Mouse (Mus musculus) adrenal gland, adult 2 months (tissue): ENCODE measurements around the gene Cyld. TPM values are rescaled to one million over a fixed set of nuclear protein-coding genes. Genes with fewer than 3 reads are reported as not detected.

Experiments
- DNase-seq: peaks from one replicate; pipeline ENCODE4 v3.0.0; 2021
- long read RNA-seq: library from polyadenylated mRNA; stranded (forward); transcript quantifications from one replicate; pipeline ENCODE4 v2.0.0, GENCODE M21; 2021
- polyA plus RNA-seq: library from polyadenylated mRNA; depleted of rRNA; stranded (reverse); fragments of >200 nt; gene quantifications from 2 replicates; pipeline ENCODE4 v1.2.3, GENCODE M21; 2012; rRNA removed
- total RNA-seq, 2 experiments: library from RNA; stranded (reverse); gene quantifications; 2 replicates each; pipeline ENCODE4 v1.2.3; 2021

The Cyld gene
- total RNA-seq (10 to 100 TPM; 50.7 to 63.2 TPM), polyA plus RNA-seq (5.5 and 6.2 TPM in 2 replicates)
- long read RNA-seq, full-length matches to known transcripts: 19 of 36 reads
- long read RNA-seq, partial matches to known transcripts: 4 of 36 reads
- long read RNA-seq, other reads (novel, unspliced or antisense): 13 of 36 reads

GRCm38 (mm10) chr8:88696721-88697641 is at the start of gene Cyld:
Gene Cyld, plus strand, starts transcription at chr8:88697028.
- peak; percentile 99 for DNase-seq

GRCm38 (mm10) chr8:88648322-88648721 is 48.5 kb upstream of the Cyld start:
- no peak for DNase-seq

DNA sequence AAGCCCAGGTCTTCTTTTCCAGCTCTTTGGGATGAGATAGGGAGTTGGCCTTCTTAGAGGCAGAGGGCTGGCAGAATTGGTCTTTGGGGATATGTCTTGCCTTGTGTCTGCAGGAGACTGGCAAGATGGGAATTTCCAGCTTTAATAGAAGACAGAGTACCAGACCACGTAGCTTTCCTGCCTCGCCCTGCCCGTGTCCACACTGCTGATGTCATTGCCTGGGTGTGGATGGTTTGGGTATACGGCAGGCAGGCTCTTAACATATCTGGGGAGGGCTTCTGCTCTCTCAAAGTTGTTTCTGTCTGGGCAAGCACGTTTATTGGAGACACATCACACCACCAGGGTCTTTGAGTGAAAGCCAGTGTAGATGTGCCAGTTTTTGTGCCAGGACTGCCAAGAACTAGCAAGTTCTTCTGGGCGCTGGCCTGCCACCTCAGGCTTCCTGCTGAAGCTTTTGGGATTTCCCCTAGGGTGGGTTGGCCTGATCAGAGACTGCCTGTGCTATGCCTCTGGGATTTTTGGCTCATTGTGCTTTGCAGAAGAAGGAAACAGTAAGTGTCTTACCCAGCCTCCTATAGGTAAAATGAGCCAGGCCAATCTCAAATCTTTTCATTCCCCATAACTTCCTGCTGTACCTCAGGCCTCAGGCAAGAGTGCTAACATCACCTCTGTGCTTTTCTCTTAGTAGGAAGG is 46.7 kb upstream of the Cyld start:
- DNase-seq: peak; percentile 16

DNA sequence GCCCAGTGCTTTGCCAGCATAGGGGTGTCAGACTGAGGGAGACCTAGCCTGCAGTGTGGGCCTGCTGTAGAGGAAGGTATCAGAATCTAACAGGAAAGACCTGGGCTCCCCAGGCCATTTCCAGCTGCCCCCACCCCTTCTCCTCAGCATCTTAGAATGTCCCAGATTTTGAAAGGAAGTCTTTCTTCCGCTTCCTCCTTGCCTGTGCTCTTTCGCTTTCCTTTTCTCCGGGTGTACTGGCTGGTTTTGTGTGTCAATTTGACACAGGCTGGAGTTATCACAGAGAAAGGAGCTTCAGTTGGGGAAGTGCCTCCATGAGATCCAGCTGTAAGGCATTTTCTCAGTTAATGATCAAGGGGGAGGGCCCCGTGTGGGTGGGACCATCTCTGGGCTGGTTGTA is 45.7 kb upstream of the Cyld start:
- DNase-seq: peak; percentile 29

GRCm38 (mm10) chr8:88655334-88655733 is 41.5 kb upstream of the Cyld start:
- DNase-seq: no peak

GRCm38 (mm10) chr8:88659873-88660272 is 37.0 kb upstream of the Cyld start:
- no peak for DNase-seq

DNA sequence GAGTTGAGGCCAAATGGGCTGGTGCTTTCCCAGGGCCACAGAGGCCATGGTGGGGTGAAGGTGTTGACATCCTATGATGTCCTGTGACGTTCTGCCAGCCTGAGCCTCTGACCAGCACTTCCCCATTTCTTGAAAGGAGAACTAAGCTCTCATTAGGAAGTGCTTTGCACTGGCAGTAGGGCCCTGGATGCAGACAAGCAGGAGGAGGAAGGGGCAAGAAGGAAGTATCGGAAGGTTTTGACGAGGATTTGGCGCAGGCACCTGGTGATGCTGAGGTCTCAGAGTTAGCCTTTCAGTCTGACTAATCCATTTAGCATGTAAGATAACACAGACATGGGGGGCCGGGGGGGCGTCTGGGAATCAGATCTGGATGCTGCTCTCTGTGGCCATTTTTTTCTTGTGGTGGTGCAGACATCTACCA is 34.4 kb upstream of the Cyld start:
- no peak for DNase-seq

- DNase-seq: no peak
These were observed 32.7 kb upstream of the Cyld start for GRCm38 (mm10) chr8:88664121-88664520.

- DNase-seq: no peak
These were observed 31.9 kb upstream of the Cyld start for GRCm38 (mm10) chr8:88664947-88665346.

GRCm38 (mm10) chr8:88666435-88666834 is 30.4 kb upstream of the Cyld start:
- peak; percentile 11 for DNase-seq

- peak; percentile 27 for DNase-seq
These were observed 28.3 kb upstream of the Cyld start for GRCm38 (mm10) chr8:88668400-88669086.

DNA sequence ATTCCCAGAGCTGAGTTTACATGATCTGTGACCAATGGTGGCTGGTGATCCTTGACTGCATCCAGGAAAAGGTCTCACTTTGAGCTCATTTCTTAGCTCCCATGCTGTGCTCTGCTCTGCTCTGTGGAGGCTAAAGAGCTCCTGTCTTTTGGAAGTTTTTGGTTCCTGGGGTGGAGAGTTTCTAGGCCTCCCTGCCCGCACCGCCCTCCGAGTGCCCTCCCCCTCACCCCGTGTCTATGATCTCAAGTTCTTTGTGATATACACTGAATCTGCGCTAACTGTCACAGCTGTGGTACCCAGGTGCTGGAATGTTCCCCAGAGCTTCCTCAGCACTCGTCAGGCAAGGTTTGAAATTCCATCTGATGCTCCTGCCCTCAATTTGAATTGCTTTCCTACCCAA is 26.0 kb upstream of the Cyld start:
- no peak for DNase-seq

DNA sequence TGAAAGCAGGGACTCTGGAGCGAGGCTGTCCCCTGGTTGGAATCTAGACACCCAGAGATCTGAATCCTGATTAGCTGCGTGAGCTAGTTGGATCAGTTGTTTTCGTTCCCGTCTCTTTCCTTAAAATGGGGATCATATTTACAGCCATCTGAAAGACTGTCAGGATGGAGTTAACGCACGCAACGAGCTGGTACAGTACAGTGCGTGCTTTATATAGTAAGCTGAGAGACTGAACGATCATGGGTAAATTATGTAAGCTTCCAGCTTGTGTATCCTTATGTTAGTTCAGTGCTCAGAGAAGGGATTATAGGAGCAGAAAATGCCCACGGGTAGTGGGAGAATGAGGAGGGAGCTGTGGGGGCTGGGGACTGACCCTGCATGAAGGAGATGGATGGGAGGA is 25.3 kb upstream of the Cyld start:
- DNase-seq: no peak

DNA sequence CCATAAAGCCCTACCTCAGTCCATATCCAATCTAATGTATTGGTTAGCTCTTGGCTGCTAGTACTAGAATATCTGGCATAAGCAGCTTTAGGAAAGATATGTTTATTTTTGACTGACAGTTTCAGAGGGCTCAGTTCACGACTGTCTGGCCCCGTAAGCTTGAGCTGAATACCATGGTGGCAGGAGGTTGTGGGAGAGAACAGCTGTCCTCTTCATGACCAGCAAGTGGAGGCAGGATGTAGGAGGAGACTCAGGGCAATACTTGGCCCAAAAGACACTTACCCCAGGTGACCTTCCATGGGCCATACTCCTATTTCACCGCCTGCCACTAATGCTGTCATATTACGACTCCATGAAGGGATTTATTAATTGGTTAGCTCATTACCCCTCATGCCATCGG is 23.0 kb upstream of the Cyld start:
- no peak for DNase-seq

DNA sequence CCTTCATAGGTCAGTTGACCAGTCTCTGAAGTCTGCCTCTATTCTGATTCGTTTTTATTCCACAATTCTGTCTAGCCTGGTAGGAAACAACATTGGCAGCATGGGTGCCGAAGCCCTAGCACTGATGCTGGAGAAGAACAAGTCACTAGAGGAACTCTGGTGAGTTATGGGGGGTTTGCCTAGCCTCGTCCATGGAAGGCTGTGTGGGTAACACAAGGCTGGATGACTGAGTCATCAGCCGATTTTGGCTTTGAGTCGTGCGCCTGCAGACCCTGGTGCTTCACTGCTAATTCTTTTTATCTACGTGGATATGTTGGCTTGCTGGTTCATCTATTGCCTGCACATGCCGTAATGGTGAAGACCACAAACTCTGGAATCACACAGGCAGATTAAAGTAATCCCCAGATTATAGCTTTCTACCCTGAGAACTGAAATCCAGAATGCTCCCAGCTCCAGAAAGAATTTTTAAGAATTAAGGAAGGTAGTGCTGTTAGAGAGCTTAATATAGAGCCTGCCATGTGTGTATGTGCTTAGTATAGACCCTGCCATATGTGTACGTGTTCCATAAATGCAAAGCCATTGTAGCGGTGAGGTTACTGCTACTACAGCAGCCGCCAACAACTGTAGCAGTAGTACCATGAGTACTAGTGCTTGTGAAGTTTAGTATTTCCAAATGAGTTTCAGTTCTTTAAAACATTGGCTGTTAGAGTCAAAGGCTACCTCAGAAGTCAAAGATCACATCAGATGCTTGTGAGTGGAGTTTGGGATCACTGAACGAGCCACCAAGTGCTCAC is 21.3 kb upstream of the Cyld start:
- DNase-seq: no peak

- DNase-seq: no peak
These were observed 19.8 kb upstream of the Cyld start for GRCm38 (mm10) chr8:88677071-88677470.

DNA sequence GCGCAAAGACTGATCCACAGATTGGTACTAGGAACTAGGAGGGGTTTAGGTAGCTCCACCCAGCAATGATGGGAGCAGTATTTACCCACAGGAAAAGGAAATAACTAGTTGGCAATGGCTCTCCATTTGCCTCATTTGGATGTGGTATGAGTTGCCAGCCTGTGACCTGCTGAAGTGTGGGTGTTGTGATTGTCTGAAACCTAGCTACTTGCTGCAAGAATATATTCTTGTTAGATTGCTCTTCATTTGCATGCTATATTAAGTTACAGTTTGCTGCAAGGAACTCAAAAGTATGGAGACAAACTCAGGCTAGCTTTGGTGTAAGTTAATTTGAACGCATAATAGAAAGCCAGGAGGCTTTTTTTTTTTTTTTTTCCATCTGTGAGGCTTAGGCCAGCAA is 16.3 kb upstream of the Cyld start:
- DNase-seq: no peak

GRCm38 (mm10) chr8:88681046-88681445 is 15.8 kb upstream of the Cyld start:
- DNase-seq: no peak

DNA sequence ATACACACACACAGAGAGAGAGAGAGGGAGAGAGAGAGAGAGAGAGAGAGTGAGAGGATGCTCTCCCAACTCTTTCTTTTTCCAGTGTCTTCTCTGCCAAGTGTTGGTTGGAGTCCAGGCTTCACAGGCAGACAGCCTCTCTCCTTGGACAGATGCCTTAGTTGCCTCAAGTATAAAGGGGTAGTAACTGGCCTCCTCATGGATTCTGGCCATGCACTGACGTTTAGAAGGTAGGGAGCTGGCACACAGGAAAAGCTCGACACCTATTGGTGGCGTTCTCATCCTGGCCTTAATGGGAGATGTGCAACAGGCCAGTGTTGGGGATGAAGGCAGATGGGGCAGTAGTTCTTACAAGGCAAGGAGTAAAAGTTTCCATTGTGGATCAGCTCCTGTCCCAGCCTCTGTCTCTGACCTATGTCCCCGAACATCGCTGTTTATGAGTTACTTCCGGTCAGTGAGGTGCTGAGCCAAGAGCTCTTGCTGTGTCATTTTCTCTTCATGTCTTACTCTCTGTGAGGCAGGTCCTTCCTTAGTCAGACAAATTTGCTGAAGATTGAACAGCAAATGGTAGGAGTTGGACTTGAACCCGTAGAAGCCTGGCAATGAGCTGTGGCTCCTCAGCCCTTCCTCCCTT is 13.1 kb upstream of the Cyld start:
- DNase-seq: no peak

DNA sequence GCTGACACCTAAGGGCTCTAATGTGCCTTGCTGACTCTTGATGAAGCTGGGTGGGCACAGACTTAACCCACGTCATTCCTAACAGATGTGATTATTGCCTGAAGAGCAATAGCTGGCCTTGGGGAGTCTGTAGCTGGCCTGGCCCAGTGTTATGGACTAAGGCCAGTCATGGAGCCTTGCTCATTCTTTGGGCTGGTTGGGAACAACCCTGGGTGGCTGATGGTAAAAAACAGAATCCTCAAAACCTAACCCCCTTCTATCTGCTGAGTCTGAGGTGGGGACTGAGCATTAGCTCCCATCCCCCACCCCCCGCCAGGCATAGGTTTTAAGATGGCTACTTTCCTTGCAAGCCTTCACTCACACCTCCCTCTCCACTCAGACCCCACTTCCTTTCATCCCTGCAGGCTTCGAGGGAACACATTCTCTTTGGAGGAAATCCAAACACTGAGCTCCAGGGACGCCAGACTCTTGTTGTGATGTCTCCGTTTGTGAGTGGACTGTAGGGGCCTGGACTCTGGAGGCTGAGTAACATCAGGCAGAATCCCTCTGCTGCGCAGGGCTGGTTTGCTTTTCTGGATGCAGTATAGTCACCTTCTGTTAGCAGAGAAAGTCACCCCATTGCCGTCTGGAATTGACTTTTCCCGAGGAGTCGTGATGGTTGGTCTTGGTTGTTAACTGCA is 10.5 kb upstream of the Cyld start:
- no peak for DNase-seq

DNA sequence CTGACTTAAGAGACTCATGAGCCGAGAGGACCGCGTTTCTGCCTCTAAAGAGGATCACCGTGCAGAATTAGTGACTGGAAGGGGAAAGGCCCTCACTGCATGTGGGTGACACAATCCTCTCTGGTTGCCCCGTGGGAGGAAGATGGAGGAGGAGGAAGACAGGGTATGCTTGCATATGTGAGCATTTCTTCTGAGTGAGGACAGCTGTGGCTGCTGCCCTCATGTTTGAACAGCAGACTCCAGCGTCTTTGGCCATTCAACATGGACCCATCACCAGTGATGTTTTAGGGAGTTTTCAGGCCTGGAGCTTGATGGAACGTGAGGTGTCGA is 10.0 kb upstream of the Cyld start:
- no peak for DNase-seq
